Mouse (Mus musculus) liver, embryonic 14.5 days (tissue): ENCODE results near the gene Cdc42ep5.

Source experiments
- CTCF ChIP-seq: IDR thresholded peaks from 2 replicates; pipeline ENCODE4 v1.5.1; 2016; ENCODE audit warnings: antibody characterized with exemption, low read depth, control low read depth
- EP300 ChIP-seq: IDR thresholded peaks from 2 replicates; pipeline ENCODE4 v1.6.1; 2016; ENCODE audit warnings: antibody characterized with exemption, low read depth

DNA sequence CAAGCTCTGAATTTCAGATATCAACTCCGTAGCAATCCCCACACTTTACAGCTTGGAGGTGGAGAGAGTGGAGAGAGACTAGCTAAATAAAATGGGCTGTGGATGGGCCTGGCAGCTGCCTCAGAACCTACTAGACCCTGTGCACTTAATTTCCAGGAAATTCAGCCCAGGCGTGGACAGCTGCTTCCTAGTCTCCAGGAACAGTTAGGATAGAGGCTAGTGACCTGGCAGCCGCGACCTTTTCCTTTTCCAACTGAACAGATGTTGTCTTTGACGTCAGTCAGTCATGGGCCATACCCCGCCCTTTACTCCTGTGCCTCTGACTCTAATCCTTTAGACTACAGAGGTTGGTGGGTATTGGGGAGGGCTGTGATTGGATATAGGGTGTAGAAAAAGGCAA, 35.8 kb downstream of the Cdc42ep5 start:
- no peak for TF ChIP-seq CTCF
- no peak for TF ChIP-seq EP300
